Mouse (Mus musculus): ENCODE data around the gene Klf4. TPM values are rescaled to one million over a fixed set of nuclear protein-coding genes. Genes with fewer than 3 reads are reported as not detected.
A peak's percentile ranks its signal among the peaks of the same experiment; 100 is the strongest.

Klf4 gene
- polyA plus RNA-seq, 1 experiment from 2014 or later: 7.2 TPM

GRCm38 (mm10) chr4:55534510-55534909 lies 2.2 kb upstream of the Klf4 start:
- Histone ChIP-seq H3K9ac (no peak overlapping the region), H3K4me2 (no peak overlapping the region), H3K9me3 (no peaks in the 10 kb centered on the region), H3K4me3 (no peak overlapping the region), H3K4me1 (peaks cover 34% of the 10 kb centered on the region), H3K27ac (no peak overlapping the region), H3K27me3 (peaks cover 20% of the 10 kb centered on the region), H3K36me3 (no peaks in the 10 kb centered on the region)
- no peak for ATAC-seq (ENCODE audit: borderline replicate concordance, extremely low read depth, low FRiP score, low TSS enrichment)
- WGBS: 65% methylated on average over 4 of the region's 4 CpGs

GRCm38 (mm10) chr4:55533803-55534254 lies 1.6 kb upstream of the Klf4 start:
- Histone ChIP-seq H3K4me1 (peaks cover 34% of the 10 kb centered on the region), H3K4me2 (peak overlapping the region; percentile 90), H3K36me3 (no peaks in the 10 kb centered on the region), H3K9me3 (no peaks in the 10 kb centered on the region), H3K4me3 (peak overlapping the region; percentile 69), H3K27ac (peak overlapping the region; percentile 98), H3K27me3 (peaks cover 23% of the 10 kb centered on the region), H3K9ac (peak overlapping the region; percentile 62)
- WGBS: 3% methylated on average over 23 of the region's 23 CpGs
- no peak for ATAC-seq (ENCODE audit: borderline replicate concordance, extremely low read depth, low FRiP score, low TSS enrichment)

DNA sequence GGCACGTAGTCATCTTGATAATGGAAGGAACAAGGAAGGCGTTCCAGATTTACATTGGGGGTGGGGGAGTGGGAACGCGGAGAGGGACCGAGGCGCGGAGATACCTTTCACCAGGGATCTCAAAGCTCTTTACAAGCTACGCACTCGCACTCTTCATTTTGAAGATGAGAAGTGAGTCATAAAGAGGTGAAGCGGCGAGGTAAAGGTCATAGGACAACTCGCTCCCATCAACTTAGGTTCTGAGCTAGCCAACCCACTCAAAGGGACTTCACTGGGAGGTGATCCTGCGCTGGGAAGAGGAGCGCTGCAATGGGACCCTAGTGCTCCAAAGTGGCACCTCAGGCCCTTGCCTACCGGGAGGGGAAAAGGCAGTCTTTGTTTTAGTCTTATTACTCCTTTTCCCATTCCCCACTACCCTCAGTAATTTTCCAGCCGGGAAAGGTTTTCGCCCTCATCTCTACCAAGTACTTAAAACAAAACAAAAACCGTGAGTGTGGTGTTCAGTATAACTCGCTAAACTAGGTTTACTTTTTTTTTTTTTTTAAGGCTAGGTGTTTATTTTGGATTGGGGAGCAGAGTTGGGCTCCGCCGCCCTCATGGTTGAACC lies 1.0 kb upstream of the Klf4 start:
- WGBS: 0% methylated on average over 21 of the region's 21 CpGs
- ATAC-seq (ENCODE audit: borderline replicate concordance, extremely low read depth, low FRiP score, low TSS enrichment): peak; percentile 0; the same call in 1 of the 2 replicates
- Histone ChIP-seq H3K4me3 (peak overlapping the region; percentile 69), H3K4me2 (peak overlapping the region; percentile 90), H3K36me3 (no peaks in the 10 kb centered on the region), H3K9ac (peak overlapping the region; percentile 62), H3K4me1 (peaks cover 34% of the 10 kb centered on the region), H3K27me3 (peaks cover 23% of the 10 kb centered on the region), H3K9me3 (no peaks in the 10 kb centered on the region), H3K27ac (peak overlapping the region; percentile 98)

GRCm38 (mm10) chr4:55531856-55532406 lies 335 bp downstream of the Klf4 start:
- under 1% methylated on average over 29 of the region's 42 CpGs for WGBS
- H3K36me3 ChIP-seq: no peaks in the 10 kb centered on the region
- H3K27me3 ChIP-seq: peaks cover 23% of the 10 kb centered on the region
- H3K4me2 ChIP-seq: peak overlapping the region; percentile 91
- H3K4me1 ChIP-seq: peaks cover 34% of the 10 kb centered on the region
- H3K4me3 ChIP-seq: peak overlapping the region; percentile 69
- peak overlapping the region; percentile 61 for H3K9ac ChIP-seq
- H3K27ac ChIP-seq: peak overlapping the region; percentile 59; the same call in 1 of the 2 replicates
- no peak; the same call in 1 of the 2 replicates for ATAC-seq (ENCODE audit: borderline replicate concordance, extremely low read depth, low FRiP score, low TSS enrichment)
- no peaks in the 10 kb centered on the region for H3K9me3 ChIP-seq

DNA sequence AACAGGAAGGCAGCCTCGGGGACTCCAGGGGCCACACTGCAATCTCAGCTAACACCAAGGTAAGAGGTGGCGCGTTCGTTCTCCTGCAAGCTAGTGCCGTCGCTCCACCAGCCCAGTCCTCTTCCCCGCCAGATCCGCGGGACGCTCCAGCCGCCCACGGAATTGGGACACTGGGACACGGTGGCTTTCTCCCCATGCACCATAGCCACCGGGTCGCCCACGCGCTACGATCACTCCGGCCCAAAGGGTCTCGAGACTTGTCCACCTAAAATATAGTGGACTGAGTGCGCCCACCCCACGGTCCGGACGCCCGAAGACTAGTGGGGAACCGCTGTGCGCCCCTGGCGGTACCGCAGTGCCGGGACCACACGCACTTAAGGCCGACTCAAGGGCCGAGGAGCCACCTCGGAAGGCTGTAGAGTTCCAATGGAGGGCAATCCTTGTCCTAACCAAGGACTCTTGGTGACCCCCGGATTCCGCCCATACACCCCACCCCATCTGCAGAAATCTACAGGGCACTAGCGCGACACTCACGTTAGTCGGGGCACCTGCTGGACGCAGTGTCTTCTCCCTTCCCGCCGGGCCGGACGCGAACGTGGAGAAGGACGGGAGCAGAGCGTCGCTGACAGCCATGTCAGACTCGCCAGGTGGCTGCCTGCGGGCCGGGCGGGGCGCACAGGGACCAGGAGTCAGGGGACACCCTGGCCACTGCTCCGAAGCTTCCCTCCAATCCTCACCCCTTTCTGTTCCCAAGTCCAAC lies 990 bp downstream of the Klf4 start:
- under 1% methylated on average over 56 of the region's 56 CpGs for WGBS
- peak overlapping the region; percentile 61 for H3K9ac ChIP-seq
- no peaks in the 10 kb centered on the region for H3K36me3 ChIP-seq
- H3K27me3 ChIP-seq: peaks cover 23% of the 10 kb centered on the region
- H3K4me3 ChIP-seq: peak overlapping the region; percentile 69
- H3K9me3 ChIP-seq: no peaks in the 10 kb centered on the region
- H3K4me1 ChIP-seq: peaks cover 34% of the 10 kb centered on the region
- H3K27ac ChIP-seq: no peak overlapping the region
- ATAC-seq (ENCODE audit: borderline replicate concordance, extremely low read depth, low FRiP score, low TSS enrichment): no peak
- peak overlapping the region; percentile 91 for H3K4me2 ChIP-seq

DNA sequence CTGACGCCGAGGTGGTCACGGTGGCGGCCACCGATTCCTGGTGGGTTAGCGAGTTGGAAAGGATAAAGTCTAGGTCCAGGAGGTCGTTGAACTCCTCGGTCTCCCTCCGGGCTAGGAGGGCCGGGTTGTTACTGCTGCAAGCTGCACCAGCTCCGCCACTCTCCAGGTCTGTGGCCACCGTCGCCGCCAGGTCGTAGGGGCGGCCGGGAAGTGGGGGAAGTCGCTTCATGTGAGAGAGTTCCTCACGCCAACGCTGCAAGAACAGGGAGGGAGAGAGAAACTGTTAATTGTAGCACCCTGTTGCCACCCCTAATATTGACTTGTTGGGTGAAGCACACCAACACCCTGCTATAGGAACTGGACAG lies 1.6 kb downstream of the Klf4 start:
- peak overlapping the region; percentile 91 for H3K4me2 ChIP-seq
- ATAC-seq (ENCODE audit: borderline replicate concordance, extremely low read depth, low FRiP score, low TSS enrichment): no peak
- no peak overlapping the region for H3K27ac ChIP-seq
- under 1% methylated on average over 20 of the region's 20 CpGs for WGBS
- H3K4me3 ChIP-seq: peak overlapping the region; percentile 69
- peaks cover 34% of the 10 kb centered on the region for H3K4me1 ChIP-seq
- H3K9me3 ChIP-seq: no peaks in the 10 kb centered on the region
- H3K27me3 ChIP-seq: peaks cover 23% of the 10 kb centered on the region
- peak overlapping the region; percentile 61 for H3K9ac ChIP-seq
- no peaks in the 10 kb centered on the region for H3K36me3 ChIP-seq

DNA sequence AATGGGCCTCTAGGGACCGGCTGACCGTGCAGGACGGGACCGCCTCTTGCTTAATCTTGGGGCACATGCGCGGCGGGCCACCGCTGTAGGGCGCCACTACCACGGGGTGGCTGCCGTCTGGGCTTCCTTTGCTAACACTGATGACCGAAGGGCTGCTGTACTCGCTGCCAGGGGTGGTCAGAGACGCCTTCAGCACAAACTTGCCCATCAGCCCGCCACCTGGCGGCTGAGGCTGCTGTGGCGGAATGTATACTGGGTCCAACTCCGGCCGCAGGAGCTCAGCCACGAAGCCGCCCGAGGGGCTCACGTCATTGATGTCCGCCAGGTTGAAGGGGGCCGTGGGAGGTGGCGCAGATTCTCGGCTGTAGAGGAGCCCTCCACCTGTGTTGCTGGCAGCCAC lies 2.0 kb downstream of the Klf4 start:
- under 1% methylated on average over 27 of the region's 27 CpGs for WGBS
- Histone ChIP-seq H3K4me1 (peaks cover 34% of the 10 kb centered on the region), H3K4me3 (peak overlapping the region; percentile 69), H3K9me3 (no peaks in the 10 kb centered on the region), H3K9ac (peak overlapping the region; percentile 61), H3K27me3 (peaks cover 23% of the 10 kb centered on the region), H3K4me2 (peak overlapping the region; percentile 91), H3K36me3 (no peaks in the 10 kb centered on the region), H3K27ac (peak overlapping the region; percentile 19; the same call in 1 of the 2 replicates)
- ATAC-seq (ENCODE audit: borderline replicate concordance, extremely low read depth, low FRiP score, low TSS enrichment): peak; percentile 13; the same call in 1 of the 2 replicates

- Histone ChIP-seq H3K36me3 (no peaks in the 10 kb centered on the region), H3K9ac (no peak overlapping the region), H3K4me2 (no peak overlapping the region), H3K27ac (no peak overlapping the region), H3K4me3 (no peak overlapping the region), H3K9me3 (no peaks in the 10 kb centered on the region), H3K27me3 (peaks cover 23% of the 10 kb centered on the region), H3K4me1 (peaks cover 22% of the 10 kb centered on the region)
- WGBS: 80% methylated on average over 4 of the region's 4 CpGs
- ATAC-seq (ENCODE audit: borderline replicate concordance, extremely low read depth, low FRiP score, low TSS enrichment): no peak
Measured at GRCm38 (mm10) chr4:55528404-55528803, 3.9 kb downstream of the Klf4 start.

GRCm38 (mm10) chr4:55527931-55528330 lies 4.3 kb downstream of the Klf4 start:
- Histone ChIP-seq H3K9me3 (no peaks in the 10 kb centered on the region), H3K27me3 (peaks cover 23% of the 10 kb centered on the region), H3K4me2 (no peak overlapping the region), H3K4me1 (peaks cover 20% of the 10 kb centered on the region), H3K27ac (no peak overlapping the region), H3K9ac (no peak overlapping the region), H3K4me3 (no peak overlapping the region), H3K36me3 (no peaks in the 10 kb centered on the region)
- no peak for ATAC-seq (ENCODE audit: borderline replicate concordance, extremely low read depth, low FRiP score, low TSS enrichment)
- WGBS: 81% methylated on average over 12 of the region's 12 CpGs

DNA sequence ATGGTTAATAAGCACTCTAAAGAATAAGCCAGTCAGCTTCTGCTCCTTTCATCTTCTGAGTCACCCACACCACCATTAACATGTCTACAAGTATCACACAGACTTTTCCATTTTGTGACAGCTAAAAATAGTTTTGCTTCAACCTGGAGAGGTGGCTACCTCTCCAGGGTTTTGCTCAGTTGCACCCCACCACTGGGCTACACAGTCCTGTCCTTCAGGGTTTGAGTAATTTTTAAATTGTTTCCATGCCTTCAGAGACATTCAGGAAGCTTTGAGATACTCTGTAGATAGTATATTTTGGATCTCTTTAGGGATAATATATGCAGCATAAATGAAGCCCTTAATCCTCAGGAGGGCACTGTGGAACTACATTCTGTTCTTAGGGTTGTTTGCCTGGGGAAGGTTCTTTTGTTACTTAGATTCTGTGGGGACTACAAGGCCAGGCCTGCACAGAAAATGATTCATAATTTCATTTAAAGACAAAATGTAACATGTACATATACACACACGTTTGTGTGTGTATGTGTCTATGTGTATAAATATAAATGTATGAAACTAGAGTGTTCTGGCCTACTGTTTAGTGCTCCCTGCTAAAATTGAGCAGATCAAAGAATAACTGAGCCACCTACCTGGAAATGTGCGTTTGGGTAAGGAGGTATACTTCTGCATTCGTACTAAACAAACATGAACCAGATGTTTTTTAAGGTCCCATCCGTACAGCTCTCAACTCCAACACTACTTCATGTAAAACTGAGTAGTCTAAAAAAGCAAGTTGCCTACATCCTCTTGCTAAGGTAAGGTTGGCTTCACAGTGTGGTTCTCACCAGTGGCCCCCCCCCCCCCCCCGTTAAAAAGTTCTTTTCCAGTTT lies 5.8 kb downstream of the Klf4 start:
- WGBS: 59% methylated on average over 5 of the region's 5 CpGs
- H3K4me2 ChIP-seq: no peak overlapping the region
- no peak overlapping the region for H3K27ac ChIP-seq

GRCm38 (mm10) chr4:55523921-55524320 lies 8.3 kb downstream of the Klf4 start:
- Histone ChIP-seq H3K9me3 (no peaks in the 10 kb centered on the region), H3K27ac (no peak overlapping the region), H3K9ac (no peak overlapping the region), H3K27me3 (no peaks in the 10 kb centered on the region), H3K4me1 (no peaks in the 10 kb centered on the region), H3K4me2 (no peak overlapping the region), H3K36me3 (no peaks in the 10 kb centered on the region), H3K4me3 (no peak overlapping the region)
- WGBS: 70% methylated on average over 4 of the region's 4 CpGs
- no peak for ATAC-seq (ENCODE audit: borderline replicate concordance, extremely low read depth, low FRiP score, low TSS enrichment)

More for the DNA sequence above, 5.8 kb downstream of the Klf4 start:
- H3K9me3 ChIP-seq: no peaks in the 10 kb centered on the region
- H3K4me1 ChIP-seq: peaks cover 17% of the 10 kb centered on the region
- peaks cover 21% of the 10 kb centered on the region for H3K27me3 ChIP-seq
- no peak for ATAC-seq (ENCODE audit: borderline replicate concordance, extremely low read depth, low FRiP score, low TSS enrichment)
- no peak overlapping the region for H3K4me3 ChIP-seq
- H3K9ac ChIP-seq: no peak overlapping the region
- H3K36me3 ChIP-seq: no peaks in the 10 kb centered on the region
